Mouse (Mus musculus): Measurements from ENCODE around the gene Mrtfb. TPM values are rescaled to one million over a fixed set of nuclear protein-coding genes. Genes with fewer than 3 reads are reported as not detected.

The Mrtfb gene
- polyA plus RNA-seq, 2 experiments from 2014 or later = 13.7 to 15.7 TPM

DNA sequence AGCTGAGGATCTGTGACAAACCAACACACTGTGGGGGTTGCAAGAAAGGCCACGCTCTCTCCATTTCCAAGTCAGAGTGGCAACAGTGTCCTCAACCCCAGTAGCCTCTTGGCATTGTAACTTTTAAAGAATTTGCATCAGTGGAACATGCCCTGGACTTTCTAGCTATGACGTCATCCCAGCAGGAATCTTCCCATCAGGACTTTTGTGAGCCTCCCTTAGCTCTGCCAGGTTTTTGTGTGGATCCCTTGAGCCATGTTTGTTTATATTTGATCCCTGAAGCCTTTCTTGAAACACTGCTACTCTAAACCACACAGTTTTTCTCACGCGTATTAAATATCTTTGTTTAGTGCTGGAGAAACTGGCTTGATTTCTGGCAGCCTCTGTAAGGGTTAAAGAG lies 97.6 kb downstream of the Mrtfb start:
- ATAC-seq = no peak

DNA sequence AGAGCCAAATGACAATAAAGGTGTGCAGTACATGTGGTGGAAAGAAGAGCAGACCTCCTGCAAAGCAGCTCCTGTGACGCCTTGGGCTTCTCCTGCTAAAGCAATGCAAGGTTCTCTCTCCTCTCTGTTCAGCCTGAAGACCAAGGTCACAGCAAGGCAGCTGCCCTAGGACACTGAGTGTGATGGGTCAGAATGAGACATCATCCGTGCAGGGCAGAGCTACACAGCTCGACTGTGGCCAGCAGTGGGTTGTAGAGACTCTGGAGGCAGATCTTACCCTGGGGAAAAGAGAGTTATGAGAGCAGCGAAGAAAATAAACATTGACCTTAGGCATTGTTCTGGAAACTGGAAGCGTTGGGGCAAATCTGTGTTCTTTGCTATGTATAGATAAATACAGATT lies 98.2 kb downstream of the Mrtfb start:
- ATAC-seq = no peak

DNA sequence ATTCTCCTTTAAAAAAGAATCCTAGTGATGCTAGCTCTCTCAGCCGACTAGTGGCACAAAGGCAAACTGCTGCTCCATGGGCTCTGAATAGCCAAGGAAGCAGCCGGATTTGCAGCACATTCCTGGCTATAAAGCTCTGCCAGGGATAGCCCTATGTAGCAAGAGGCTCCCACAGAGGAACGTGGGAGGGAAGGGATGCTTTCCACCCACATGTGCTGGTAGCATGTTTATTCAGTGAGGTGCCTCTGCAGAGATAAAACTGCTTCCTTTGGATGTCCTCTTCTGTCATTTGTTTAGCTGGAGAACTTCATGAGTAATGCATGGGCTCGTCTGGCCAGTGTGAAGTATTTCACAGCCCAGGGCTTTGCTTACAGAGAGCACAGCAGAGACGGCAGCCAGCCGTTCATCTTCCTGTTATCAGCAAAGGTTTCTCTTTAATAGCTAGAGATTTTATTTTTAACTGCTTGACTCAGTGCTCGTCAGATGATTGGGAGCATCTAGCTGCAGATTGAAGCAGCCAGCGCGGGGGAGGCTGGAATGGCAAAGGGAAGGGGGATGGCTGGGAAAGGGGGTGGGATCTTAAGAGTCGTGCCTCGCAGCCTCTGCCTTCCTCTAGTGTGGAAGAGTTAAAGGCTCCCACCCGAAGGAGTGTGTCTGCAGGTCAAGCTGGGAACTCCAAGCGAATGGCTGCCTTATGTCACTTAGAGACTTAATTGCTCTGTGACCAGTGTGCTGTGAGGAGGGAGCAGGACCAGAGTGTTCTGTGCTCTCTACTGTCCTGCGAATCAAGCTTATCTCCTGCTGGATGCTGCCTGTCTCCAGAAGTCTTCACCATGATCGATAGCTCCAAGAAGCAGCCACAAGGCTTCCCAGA lies 101.8 kb downstream of the Mrtfb start:
- no peak for ATAC-seq

GRCm38 (mm10) chr16:13358741-13359140 lies 102.5 kb downstream of the Mrtfb start:
- no peak for ATAC-seq

DNA sequence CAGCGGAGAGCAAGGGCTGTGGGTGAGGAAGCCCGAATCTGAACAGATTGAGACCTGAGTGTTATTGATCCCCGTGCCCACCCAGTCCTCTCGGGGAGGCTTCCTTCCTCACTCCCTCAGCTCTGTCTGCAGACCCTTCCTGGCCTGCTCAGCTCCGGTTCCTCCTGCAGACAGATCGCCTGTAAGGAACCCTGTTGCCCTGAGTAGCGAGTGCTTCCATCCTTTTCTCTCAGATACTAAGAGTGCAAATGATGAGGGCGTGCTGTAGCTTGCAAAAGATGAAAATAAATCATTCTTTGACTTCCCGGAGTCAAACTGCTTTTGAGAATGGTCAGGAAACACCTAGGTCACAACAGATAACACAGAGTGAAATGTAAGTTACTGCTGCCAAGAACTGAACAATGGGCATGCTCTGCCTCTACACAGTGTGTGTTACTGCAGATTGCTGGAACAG lies 103.2 kb downstream of the Mrtfb start:
- no peak for ATAC-seq

DNA sequence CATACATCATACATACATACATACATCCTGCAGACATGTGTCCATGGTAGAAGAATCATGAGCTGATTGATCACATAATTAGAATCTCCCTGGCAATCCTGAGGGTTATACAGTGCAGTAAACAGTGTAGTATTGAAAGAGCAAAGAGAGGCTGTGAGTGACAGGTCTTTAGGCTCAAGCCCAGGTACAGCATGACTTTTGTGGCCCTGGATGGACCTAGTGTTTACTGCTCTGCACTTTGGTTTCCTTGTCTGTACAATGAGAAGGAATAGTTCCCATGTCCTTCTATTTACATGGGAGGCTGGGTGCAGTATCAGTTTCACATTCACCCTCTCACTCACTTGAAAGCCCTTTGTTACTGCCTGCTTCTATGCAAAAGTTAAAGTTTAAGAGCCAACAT lies 103.9 kb downstream of the Mrtfb start:
- ATAC-seq = no peak

- no peak for ATAC-seq
Observed at GRCm38 (mm10) chr16:13360835-13361234, 104.6 kb downstream of the Mrtfb start.

GRCm38 (mm10) chr16:13363141-13363540 lies 106.9 kb downstream of the Mrtfb start:
- ATAC-seq = no peak

- ATAC-seq = no peak
Observed at GRCm38 (mm10) chr16:13364145-13364544, 107.9 kb downstream of the Mrtfb start.

GRCm38 (mm10) chr16:13366256-13366655 lies 110.0 kb downstream of the Mrtfb start:
- ATAC-seq = no peak

DNA sequence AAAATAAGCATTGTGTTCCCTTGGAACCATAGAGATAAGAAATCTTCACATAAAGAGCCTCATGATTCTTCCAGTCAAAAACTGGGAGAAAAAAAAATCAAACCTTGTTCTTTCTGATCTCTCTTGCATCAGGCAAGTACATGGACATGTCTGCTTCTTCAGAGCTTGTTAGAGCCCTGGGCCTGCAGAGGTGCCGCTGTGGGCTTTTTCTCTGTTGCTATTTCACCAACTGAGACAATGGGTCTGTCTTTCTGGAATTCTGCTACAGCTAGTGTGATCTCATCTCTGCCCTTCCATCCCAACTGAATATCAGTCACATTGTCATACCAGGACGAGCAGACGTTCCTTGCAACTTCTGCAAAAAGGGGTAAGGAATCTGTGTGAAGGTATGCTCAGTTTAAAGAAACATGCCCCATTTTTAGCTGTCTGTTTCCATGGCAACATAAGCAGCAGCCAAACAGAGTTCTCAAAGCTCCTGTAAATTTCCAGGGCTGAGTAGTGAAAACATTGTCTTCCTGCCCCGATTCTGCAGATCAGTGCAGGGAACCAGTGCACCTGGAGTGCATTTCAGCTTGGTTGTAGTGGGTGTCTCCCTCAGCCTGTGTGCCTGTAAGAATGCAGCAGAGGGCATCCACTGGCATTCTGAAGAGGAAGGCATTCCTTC lies 110.7 kb downstream of the Mrtfb start:
- peak; percentile 11 for ATAC-seq

DNA sequence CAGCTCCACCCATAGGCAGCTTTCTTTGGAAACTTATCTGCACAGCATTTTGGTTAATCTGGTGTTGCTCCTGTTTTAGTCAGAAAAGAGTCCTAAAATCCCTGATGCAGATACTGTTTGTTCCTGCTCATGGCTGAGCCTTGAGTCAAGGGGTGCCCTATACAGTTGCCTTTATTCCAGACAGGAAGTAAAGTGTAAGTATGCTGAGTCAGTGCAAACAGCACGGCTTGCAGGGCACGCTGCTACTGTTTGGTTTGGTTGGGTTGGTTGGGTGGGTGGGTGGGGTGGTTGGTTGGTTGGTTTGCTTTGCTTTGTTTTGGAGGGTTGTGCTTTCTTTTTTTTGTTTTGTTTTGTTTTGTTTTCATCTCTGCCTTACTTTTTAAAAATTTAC lies 111.2 kb downstream of the Mrtfb start:
- ATAC-seq = no peak

DNA sequence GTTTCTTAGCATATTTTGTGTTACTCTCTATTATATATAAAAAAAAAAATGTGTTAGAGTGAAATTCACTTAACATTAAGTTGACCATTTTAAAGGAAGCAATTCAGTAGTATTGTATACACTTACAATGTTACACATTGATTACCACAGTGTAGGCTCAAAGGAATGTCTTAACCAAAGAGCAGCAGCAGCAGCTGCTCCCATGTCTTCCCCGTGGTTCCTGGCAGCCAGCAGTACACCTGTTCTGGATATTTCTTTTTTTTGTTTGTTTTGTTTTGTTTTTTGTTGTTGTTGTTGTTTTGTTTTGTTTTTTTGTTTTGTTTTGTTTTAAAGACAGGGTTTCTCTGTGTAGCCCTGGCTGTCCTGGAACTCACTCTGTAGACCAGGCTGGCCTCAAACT lies 112.4 kb downstream of the Mrtfb start:
- no peak for ATAC-seq

DNA sequence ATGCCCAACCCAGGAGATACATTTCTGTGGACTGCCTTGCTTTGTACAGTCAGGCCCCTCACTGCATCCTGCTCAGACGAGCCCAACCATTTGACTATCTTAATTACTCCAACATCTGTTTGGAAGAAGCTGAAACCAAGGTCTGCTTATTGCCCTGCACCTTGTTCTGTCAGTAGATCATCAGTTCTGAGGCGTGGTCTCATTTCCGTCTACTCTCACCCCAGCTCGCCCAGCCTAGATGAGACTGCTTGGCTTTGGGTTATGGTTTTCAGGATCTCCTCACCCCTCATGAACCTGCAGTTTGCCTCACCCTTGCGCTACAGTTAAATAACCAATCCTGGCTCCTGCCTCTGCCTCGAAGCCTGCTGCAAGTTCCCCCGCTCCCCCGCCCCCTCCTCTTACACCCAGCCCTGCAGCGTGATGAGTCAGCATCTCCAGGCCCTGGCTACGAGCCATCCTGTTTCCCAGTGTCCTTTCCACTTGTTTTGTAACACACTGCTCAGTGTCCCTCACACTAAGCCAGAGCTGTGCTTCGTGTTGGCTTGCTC lies 115.5 kb downstream of the Mrtfb start:
- ATAC-seq = no peak

DNA sequence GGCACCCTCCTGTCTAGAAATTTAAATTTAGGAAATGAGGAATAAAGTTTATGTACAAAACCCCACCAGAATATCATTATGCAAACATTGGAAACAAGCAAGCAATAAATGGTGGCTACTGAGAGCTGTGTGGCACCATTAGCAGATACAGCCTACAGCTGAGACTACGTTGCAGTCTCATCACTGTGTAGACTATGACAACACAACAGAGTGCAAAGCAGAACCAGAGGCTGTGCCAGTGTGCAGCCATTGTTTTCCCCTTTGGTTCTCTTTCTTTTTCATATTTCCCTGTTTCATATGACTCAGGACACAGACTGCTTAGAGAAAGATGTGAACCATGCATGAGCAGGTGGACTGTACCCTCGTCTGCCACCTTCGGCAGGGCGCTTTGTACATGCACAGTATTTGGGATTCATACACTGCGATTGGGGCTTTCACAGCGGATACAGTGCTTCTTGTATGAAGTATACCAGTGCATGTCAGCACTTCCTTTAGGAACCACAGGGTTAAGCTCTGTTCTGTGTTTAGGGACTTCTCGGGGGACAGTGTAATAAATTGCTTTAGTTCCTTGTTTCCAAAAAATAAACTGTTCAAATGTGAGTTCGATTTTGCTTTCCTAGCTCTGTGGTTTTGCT lies 116.7 kb downstream of the Mrtfb start:
- no peak for ATAC-seq

DNA sequence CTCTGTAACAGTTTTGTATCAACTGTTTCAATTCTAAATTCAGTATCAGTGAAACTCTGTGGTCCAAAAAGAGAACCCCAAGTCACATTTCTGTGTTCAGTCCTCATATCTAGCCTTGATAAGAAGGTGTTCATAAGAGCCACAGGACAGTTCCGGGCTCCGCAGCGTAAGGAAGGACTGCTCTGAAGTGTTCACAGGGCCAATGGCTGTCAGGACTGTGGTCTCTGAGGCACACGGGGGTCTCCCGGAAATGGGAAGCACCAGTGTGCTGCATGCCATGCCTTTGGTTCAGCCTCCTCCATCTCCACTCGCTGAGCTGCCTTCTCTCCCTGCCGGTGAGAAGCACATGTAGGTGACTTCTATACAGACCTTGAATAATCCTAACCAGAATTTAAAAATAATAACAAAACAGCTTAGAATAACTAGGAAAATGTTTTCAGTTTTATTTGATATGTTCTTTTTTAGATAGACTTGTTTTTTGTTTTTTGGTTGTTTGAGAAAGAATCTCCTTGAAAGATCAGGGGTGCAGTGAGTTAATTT lies 120.7 kb downstream of the Mrtfb start:
- ATAC-seq = no peak

GRCm38 (mm10) chr16:13378157-13378556 lies 121.9 kb downstream of the Mrtfb start:
- no peak for ATAC-seq

GRCm38 (mm10) chr16:13379865-13380264 lies 123.6 kb downstream of the Mrtfb start:
- no peak for ATAC-seq

DNA sequence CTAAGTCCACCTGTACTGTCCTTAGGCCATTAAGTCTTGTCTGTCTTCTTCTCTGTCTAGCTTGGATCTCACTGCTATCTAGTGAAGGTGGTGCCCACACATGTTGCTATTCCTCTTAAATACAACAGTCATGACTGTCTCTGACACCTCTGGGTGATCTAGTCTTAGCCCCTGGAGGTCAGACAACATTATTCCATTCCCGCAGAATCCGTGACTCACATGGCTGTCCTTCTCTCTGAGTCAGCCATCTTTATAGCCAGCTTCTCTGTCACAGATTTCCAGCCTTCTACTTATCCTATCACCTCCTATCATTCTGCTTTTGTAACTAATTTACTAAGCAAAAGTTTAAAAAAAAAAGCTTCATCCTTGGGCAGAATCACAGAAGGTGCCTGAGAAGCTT lies 125.5 kb downstream of the Mrtfb start:
- no peak for ATAC-seq

DNA sequence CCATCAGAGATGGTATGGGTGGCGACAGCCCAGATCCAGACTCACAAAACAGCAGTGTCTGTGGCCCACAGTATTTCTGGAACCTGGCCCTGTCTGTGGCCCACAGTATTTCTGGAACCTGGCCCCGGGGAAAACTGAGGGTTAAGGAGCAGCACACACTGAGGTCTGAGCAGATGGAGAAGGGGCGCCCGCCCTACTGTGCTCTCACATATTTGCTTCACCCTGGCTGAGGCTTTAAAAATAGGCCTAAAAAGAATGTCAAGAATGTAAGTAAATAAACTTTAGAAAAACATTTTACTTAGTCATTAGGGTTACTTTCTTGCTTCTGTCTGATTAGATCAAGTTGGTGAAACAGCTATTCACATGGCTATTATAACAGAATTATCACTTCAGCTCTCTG lies 131.0 kb downstream of the Mrtfb start:
- ATAC-seq = no peak

- ATAC-seq = no peak
Observed at GRCm38 (mm10) chr16:13400375-13400774, 144.1 kb downstream of the Mrtfb start.

DNA sequence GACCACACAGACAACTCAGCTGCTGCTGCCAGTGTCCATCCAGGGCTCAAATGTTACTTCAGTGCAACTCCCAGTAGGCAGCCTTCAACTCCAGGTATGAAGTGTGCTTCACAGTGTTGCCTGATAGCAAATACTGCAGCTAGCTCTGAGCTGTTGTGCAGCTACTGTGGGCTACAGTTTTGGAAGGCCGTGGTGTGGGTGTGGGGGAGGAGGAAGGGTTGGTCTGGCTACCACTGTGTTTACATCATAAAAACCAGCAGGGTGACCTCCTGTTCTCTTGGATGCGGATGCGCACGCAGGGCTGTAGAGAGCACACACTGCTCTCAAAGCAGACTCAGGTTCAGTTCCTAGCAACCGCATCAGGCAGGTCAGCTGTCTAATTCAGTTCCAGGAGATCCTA lies 145.3 kb downstream of the Mrtfb start:
- no peak for ATAC-seq

- ATAC-seq = no peak
Observed at GRCm38 (mm10) chr16:13404656-13405055, 148.4 kb downstream of the Mrtfb start.

Measured in CD4-positive, CD25-positive, alpha-beta regulatory T cell, adult 4 months (primary cell).